Mouse (Mus musculus) lung, adult 2 months (tissue): ENCODE measurements around the gene Slc7a10.

Experiments used
- CTCF ChIP-seq: fragments of 200-500 bp; IDR thresholded peaks from 2 replicates; pipeline ENCODE4 v1.5.1; 2011; ENCODE audit warnings: mild to moderate bottlenecking, low read length, control low read depth; ENCODE audit not compliant: insufficient read depth
- POLR2A ChIP-seq: fragments of 200-500 bp; IDR thresholded peaks from 2 replicates; pipeline ENCODE4 v1.6.1; 2011; ENCODE audit warnings: low read depth, mild to moderate bottlenecking, control low read depth, low read length, borderline replicate concordance; ENCODE audit errors: extremely low read depth

DNA sequence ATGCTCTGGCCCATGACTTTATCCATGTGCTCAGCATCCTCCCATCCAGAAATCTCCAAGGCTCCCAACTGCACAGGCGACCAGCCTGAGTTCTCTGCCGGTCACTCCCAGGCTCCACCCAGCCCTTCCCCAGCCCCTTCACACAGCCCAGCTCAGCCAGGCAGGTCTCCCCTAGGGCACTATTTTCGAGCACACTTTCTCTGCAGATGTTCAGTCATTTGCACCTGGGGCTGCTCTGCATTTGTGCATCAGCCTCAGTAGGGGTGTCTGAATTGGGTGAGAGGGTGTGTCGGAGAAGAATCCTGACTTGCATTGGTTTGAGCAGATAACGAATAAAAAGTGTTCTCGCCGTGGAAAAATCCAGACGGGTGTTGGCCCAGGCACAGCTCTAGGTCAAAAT, 43.7 kb upstream of the Slc7a10 start:
- TF ChIP-seq POLR2A (no peak), CTCF (no peak)
